Comparison of ENCODE assay signal across 8 mouse cellular contexts in the genomic region with DNA sequence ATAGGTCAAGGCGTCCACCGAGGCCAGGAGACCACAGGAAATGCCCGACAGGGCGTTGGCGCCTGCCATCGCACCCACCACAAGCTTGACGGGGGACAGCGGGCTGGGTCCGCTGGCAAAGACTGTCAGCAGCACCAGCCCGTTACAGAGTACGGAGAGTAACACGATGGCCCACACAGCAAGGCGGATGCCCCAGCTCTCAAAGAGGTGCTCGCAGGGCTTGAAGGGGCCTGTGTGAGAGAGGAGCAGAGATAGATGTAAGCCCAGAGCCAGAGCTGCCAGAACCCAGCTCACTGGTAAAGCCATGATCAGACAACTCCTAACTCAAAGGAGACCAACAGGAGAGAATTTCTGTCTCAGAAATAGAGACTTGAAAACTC. TPM values are rescaled to one million over a fixed set of nuclear protein-coding genes. Genes with fewer than 3 reads are reported as not detected.
DNase-seq lines count a peak whose midpoint lies in the region; ATAC-seq and TF ChIP-seq lines count a peak whose summit lies in the region.

No protein-coding gene starts in this region.

- peaks cover 23% of the 10 kb centered on the region for H3K27me3 ChIP-seq in embryonic facial prominence, embryonic 13.5 days

- peaks cover 23% of the 10 kb centered on the region for H3K4me1 ChIP-seq in embryonic facial prominence, embryonic 13.5 days

- no peaks in the 10 kb centered on the region for H3K9me3 ChIP-seq in embryonic facial prominence, embryonic 13.5 days

- ATAC-seq in embryonic facial prominence, embryonic 13.5 days (ENCODE audit: insufficient number of reproducible peaks, insufficient read depth, low FRiP score, low TSS enrichment, low read depth) = no peak
- ATAC-seq in inflammation-experienced regulatory T-cells, adult 6 months = peak; percentile 17
- peak; percentile 20; the same call in 1 of the 2 replicates for ATAC-seq in monocyte, adult 5-6 weeks (replicated peaks; ENCODE audit: insufficient number of reproducible peaks, low FRiP score, low TSS enrichment, poor library complexity, severe bottlenecking)

- 8% methylated on average over 14 of the region's 14 CpGs for WGBS in embryonic facial prominence, embryonic 13.5 days

- H3K4me3 ChIP-seq in layer of hippocampus, adult 2 months = peak overlapping the region; percentile 57
- peak overlapping the region; percentile 45 for H3K4me3 ChIP-seq in embryonic facial prominence, embryonic 13.5 days

- no peak for TF ChIP-seq CTCF in layer of hippocampus, adult 2 months (conservative IDR thresholded peaks at IDR 0.05)

- no peak for DNase-seq in layer of hippocampus, adult 2 months (ENCODE audit: low spot score in 2 of 2)
- DNase-seq in layer of hippocampus, postnatal 14 days (ENCODE audit: low spot score in 2 of 2) = no peak
- no peak for DNase-seq in adrenal gland, postnatal 25 days
- DNase-seq in adrenal gland, adult 18-20 months (ENCODE audit: low spot score in 2 of 2) = no peak
- DNase-seq in layer of hippocampus, adult 9-10 months (ENCODE audit: low spot score) = no peak

- H3K4me2 ChIP-seq in embryonic facial prominence, embryonic 13.5 days = peak overlapping the region; percentile 83

- H3K36me3 ChIP-seq in embryonic facial prominence, embryonic 13.5 days = no peaks in the 10 kb centered on the region

- peak overlapping the region; percentile 71 for H3K9ac ChIP-seq in embryonic facial prominence, embryonic 13.5 days

- H3K27ac ChIP-seq in layer of hippocampus, adult 2 months = peak overlapping the region; percentile 78
- H3K27ac ChIP-seq in embryonic facial prominence, embryonic 13.5 days = no peak overlapping the region

RNA-seq across cellular contexts. Expression of a gene that starts 25.6 kb away (rescaled TPM):
- total RNA-seq in layer of hippocampus, adult 2 months (2021) = 1 to 10 TPM; 1.5 to 1.6 TPM
- 1 to 10 TPM; 2.1 to 2.4 TPM for total RNA-seq in layer of hippocampus, postnatal 14 days (2021)
- 35.7 and 37.9 TPM in 2 replicates for polyA plus RNA-seq in embryonic facial prominence, embryonic 13.5 days (2015; fragmentation: Nextera tagmentation; extraction: Ambion mirVana)
- polyA plus RNA-seq in inflammation-experienced regulatory T-cells, adult 6 months (2017; shearing (Covaris generic)) = 10 to 100 TPM; 11.0 to 33.5 (median 11.1) TPM
- 2.3 to 8.6 TPM (median 3.1 TPM) in 3 replicates for total RNA-seq in monocyte, adult 5-6 weeks (2017)
- total RNA-seq in adrenal gland, postnatal 25 days (2021) = 3.9 and 4.9 TPM in 2 replicates
- total RNA-seq in adrenal gland, adult 18-20 months (2021) = under 1 TPM; 0.40 to 0.67 TPM

RNA-seq across cellular contexts. Expression of a gene that starts 32.2 kb away (rescaled TPM):
- 10 to 100 TPM; 76.6 to 77.5 TPM for total RNA-seq in layer of hippocampus, adult 2 months (2021)
- 10 to 100 TPM; 67.8 to 74.7 TPM for total RNA-seq in layer of hippocampus, postnatal 14 days (2021)
- 9.9 and 12.1 TPM in 2 replicates for polyA plus RNA-seq in embryonic facial prominence, embryonic 13.5 days (2015; fragmentation: Nextera tagmentation; extraction: Ambion mirVana)
- 1 to 10 TPM; 2.1 to 4.0 (median 3.2) TPM for polyA plus RNA-seq in inflammation-experienced regulatory T-cells, adult 6 months (2017; shearing (Covaris generic))
- total RNA-seq in monocyte, adult 5-6 weeks (2017) = 4.5 to 13.3 TPM (median 7.7 TPM) in 3 replicates
- total RNA-seq in adrenal gland, postnatal 25 days (2021) = 13.8 and 15.2 TPM in 2 replicates
- total RNA-seq in adrenal gland, adult 18-20 months (2021) = 10 to 100 TPM; 10.7 to 12.1 TPM
